Mouse (Mus musculus) bone marrow macrophage, adult 2 months (primary cell): ENCODE data around the gene Runx3.

ENCODE experiments used
- CTCF ChIP-seq: IDR thresholded peaks from 2 replicates; pipeline ENCODE4 v1.5.1; 2012; ENCODE audit warnings: low read depth, mild to moderate bottlenecking, low read length, moderate library complexity
- POLR2A ChIP-seq: IDR thresholded peaks from 2 replicates; pipeline ENCODE4 v1.6.1; 2012; ENCODE audit warnings: mild to moderate bottlenecking, low read depth, low read length, borderline replicate concordance

DNA sequence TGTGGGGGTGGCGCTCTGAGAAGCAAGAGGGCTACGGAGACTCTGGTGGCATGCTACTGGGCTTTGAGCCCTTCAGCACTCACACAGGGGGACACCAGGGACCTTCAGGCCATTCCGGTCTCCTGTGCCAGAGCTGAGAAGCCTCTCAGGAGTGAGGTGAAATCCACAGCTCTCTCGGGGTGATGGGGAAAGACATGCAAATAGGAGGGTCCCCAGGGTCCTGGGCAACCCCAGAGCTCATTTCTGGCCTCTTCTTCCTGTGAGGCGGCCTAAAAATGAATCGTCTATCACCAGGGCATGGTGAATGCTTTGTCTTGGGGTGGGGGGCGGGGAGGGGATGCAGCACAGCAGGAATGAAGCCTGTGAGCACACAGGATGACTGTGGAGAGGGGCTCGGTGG lies 15.8 kb downstream of the Runx3 start:
- TF ChIP-seq POLR2A, result no peak
- no peak for TF ChIP-seq CTCF
